Mouse (Mus musculus) adrenal gland, adult (tissue): Measurements from ENCODE around the gene Esd.

Experiments used
- DNase-seq, 2 experiments: peaks; one replicate each; pipeline ENCODE4 v3.0.0; 2022 to 2023; ENCODE audit warnings: low spot score in 1 of 2; ENCODE audit not compliant: inconsistent age in 2 of 2

Esd gene

DNA sequence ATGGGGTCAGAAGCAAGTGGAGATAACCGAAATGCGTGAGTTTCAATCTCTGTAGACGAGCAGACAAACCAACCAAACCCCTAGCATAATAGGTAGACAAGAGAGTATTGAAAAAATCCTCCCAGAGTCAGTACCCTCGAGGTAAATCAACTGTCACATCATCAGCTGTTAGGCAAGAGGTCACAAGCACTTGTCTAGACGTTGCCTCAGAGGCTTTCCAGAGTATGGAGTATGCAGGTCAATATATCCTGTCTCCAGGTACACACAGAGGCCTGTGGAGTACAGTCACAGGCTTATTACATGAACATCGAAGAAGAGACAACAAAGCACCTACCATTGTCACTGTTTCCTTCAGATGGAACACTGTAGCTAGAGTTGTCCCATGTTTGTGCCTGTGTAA, 60.7 kb downstream of the Esd start:
- DNase-seq, result no peak

GRCm38 (mm10) chr14:74794931-74795330, 62.8 kb downstream of the Esd start:
- DNase-seq, result no peak

DNA sequence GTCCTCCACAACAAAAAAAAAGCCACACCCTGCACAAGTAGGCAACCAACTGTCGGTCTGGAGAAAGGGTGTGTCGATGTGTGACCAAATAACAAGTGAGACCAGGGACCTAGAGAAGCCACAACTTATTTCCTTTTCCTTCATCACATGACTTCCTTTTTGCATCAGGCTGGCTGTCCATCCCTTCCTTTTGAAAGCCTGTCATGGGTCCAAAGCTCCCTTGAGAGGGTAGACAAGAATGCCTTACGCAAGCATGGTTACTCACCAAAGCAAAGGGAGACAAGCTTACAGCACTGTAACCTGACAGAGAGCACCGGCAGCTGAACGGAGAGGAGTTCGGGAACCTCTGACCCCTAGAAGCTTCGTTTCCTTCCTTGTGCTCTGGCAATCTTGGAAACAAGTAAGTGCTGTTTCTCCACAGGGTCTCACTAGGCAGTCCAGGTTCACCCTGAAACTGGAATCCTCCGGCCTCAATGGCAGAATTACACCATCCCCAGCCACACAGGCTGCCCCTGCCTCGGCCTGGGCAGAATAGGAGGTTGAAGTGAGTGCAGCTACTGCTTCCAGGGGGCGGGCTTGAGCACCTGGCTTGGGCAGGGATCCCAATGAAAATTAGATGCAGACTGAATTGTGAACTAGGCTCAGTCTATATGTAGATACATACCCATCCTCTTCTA, 65.4 kb downstream of the Esd start:
- no peak for DNase-seq

GRCm38 (mm10) chr14:74798063-74798890, 66.2 kb downstream of the Esd start:
- DNase-seq, result no peak
